Mouse (Mus musculus) lung, adult 2 months (tissue): ENCODE results near the gene Gm49392.

ENCODE experiments used
- CTCF ChIP-seq: fragments of 200-500 bp; IDR thresholded peaks from 2 replicates; pipeline ENCODE4 v1.5.1; 2011; ENCODE audit warnings: mild to moderate bottlenecking, low read length, control low read depth; ENCODE audit not compliant: insufficient read depth
- POLR2A ChIP-seq: fragments of 200-500 bp; IDR thresholded peaks from 2 replicates; pipeline ENCODE4 v1.6.1; 2011; ENCODE audit warnings: low read depth, mild to moderate bottlenecking, control low read depth, low read length, borderline replicate concordance; ENCODE audit errors: extremely low read depth

- no peak for TF ChIP-seq CTCF
- TF ChIP-seq POLR2A, result no peak
Measured at GRCm38 (mm10) chr13:60802749-60803148, 93.9 kb downstream of the Gm49392 start, which contains the start of gene Ctsll3.
